Mouse (Mus musculus) limb, embryonic 14.5 days (tissue): ENCODE measurements around the gene Gm5269. TPM values are rescaled to one million over a fixed set of nuclear protein-coding genes. Genes with fewer than 3 reads are reported as not detected.
A peak's percentile ranks its signal among the peaks of the same experiment; 100 is the strongest.

Experiments
- ATAC-seq: fragments of 200-750 bp; cut with Nextera tagmentation; 2 replicates; pipeline ENCODE4 v1.8.0; 2017; ENCODE audit warnings: low read depth, moderate number of reproducible peaks, moderate TSS enrichment; ENCODE audit not compliant: low FRiP score
- DNase-seq: peaks from one replicate; pipeline ENCODE4 v3.0.0-alpha.2; 2015; ENCODE audit warnings: low spot score
- H3K27ac ChIP-seq: fragments of 300-500 bp; sonication (generic); replicated peaks from 2 replicates; pipeline ENCODE4 v1.5.1; 2014; ENCODE audit warnings: low read depth, mild to moderate bottlenecking, low read length, moderate library complexity, mixed read lengths
- H3K27me3 ChIP-seq: fragments of 300-500 bp; sonication (generic); 2 replicates; pipeline ENCODE4 v1.6.1; 2014; ENCODE audit warnings: low read length, mixed read lengths; ENCODE audit not compliant: control insufficient read depth, insufficient read depth
- H3K36me3 ChIP-seq: fragments of 300-500 bp; sonication (generic); 2 replicates; pipeline ENCODE4 v1.6.1; 2014; ENCODE audit warnings: mild to moderate bottlenecking, low read length, moderate library complexity, mixed read lengths; ENCODE audit not compliant: control insufficient read depth, insufficient read depth
- H3K4me1 ChIP-seq: fragments of 300-500 bp; sonication (generic); 2 replicates; pipeline ENCODE4 v1.6.1; 2014; ENCODE audit warnings: antibody characterized with exemption, low read length, mixed read lengths; ENCODE audit not compliant: control insufficient read depth, insufficient read depth
- H3K4me2 ChIP-seq: fragments of 300-500 bp; sonication (generic); replicated peaks from 2 replicates; pipeline ENCODE4 v1.6.1; 2014; ENCODE audit warnings: low read depth, mild to moderate bottlenecking, low read length, moderate library complexity; ENCODE audit not compliant: severe bottlenecking
- H3K4me3 ChIP-seq: fragments of 300-500 bp; sonication (generic); replicated peaks from 2 replicates; pipeline ENCODE4 v1.5.1; 2014; ENCODE audit warnings: low read length
- H3K9ac ChIP-seq: fragments of 300-500 bp; sonication (generic); 2 replicates; pipeline ENCODE4 v1.6.1; 2014; ENCODE audit warnings: mild to moderate bottlenecking, low read depth, low read length, moderate library complexity; ENCODE audit not compliant: severe bottlenecking
- H3K9me3 ChIP-seq: fragments of 300-500 bp; sonication (generic); 2 replicates; pipeline ENCODE4 v1.6.1; 2016; ENCODE audit warnings: low read length; ENCODE audit not compliant: control insufficient read depth
- POLR2A ChIP-seq: fragments of 200-500 bp; IDR thresholded peaks from 2 replicates; pipeline ENCODE4 v1.8.0; 2012; ENCODE audit warnings: inconsistent platforms, mild to moderate bottlenecking, moderate library complexity, borderline replicate concordance; ENCODE audit not compliant: insufficient read depth, insufficient read length; ENCODE audit errors: extremely low read depth
- WGBS: fragments of 180-500 bp; shearing (Covaris S2); extraction: QIAGEN DNeasy Blood & Tissue Kit; methylation state at CpG from one replicate; pipeline ENCODE4 v1.1.7; 2014; 5-methylcytosine and 5-hydroxymethylcytosine counted together
- polyA plus RNA-seq, 2 experiments: library from polyadenylated mRNA; depleted of rRNA in 1 of 2; stranded (reverse) in 1 of 2; unstranded in 1 of 2; fragments of >200 nt; fragmentation: Nextera tagmentation in 1 of 2; extraction: Ambion mirVana in 1 of 2; gene quantifications; 2 replicates each; pipeline versions ENCODE4 v1.2.1 to v1.2.3; 2012 to 2014

Gene Gm5269
- polyA plus RNA-seq, 2 experiments: not detected

DNA sequence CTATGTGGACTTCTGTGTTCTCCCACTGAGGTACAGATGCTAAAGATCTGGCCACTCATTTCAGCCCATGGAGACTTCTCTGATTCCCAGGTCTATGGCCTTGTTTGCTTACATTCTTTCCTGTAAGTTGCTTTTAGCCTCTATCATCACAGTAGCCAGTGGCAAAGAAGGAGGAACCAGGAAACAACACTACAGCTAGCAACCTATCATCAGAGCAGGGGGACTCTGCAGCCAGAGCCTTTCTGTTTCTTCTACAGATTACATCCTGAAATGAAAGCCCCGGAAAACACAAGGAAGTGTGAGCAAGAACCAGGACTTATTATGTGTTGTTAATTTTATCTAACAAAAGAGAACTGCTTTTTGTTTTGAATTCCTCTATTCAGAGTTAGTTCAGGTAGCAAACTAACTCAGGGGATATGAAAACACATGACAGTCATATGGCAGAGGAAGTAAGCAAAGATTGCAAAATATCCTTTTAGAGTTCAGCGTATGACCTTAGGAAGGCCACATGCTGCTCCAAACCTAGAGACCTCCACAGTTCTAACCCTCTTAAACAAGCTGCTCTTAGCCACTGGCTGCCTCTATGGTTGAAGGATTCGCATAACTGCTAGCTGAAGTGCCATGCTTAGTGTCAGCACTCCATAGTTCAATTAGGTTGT is 21.5 kb downstream of the Gm5269 start:
- TF ChIP-seq POLR2A: no peak
- Histone ChIP-seq H3K27me3 (no peaks in the 10 kb centered on the region), H3K4me2 (no peak overlapping the region), H3K9me3 (no peaks in the 10 kb centered on the region), H3K4me3 (no peak overlapping the region), H3K4me1 (peaks cover 15% of the 10 kb centered on the region; the same call in 1 of the 2 replicates), H3K9ac (no peak overlapping the region), H3K36me3 (no peaks in the 10 kb centered on the region), H3K27ac (no peak overlapping the region)
- 69% methylated on average over 3 of the region's 3 CpGs for WGBS
- DNase-seq (no peak), ATAC-seq (no peak)

DNA sequence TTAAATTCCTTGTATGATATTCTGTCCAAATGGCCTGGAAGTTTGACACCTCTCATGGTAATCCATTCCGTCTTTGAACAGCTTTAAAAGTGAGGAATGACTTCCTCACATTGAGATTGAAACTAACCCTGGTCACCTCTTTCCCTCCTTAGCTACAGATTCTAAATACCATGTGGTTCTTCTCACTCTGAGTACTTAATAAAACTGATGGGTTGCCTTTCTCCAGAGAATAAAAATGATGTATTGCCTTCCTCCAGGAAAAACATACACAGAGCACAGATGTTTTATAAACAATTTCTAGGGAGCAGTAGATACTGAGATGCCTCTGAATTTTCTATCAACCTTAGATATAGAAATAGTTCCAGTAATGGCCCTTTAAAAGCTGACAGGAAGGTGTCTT is 22.0 kb downstream of the Gm5269 start:
- Histone ChIP-seq H3K27me3 (no peaks in the 10 kb centered on the region), H3K9me3 (no peaks in the 10 kb centered on the region), H3K36me3 (no peaks in the 10 kb centered on the region), H3K4me1 (peaks cover 15% of the 10 kb centered on the region; the same call in 1 of the 2 replicates), H3K4me2 (no peak overlapping the region), H3K27ac (no peak overlapping the region), H3K4me3 (no peak overlapping the region), H3K9ac (no peak overlapping the region)
- no peak for TF ChIP-seq POLR2A
- ATAC-seq (no peak), DNase-seq (no peak)
- WGBS: 57% methylated on average over 1 of the region's 1 CpGs

DNA sequence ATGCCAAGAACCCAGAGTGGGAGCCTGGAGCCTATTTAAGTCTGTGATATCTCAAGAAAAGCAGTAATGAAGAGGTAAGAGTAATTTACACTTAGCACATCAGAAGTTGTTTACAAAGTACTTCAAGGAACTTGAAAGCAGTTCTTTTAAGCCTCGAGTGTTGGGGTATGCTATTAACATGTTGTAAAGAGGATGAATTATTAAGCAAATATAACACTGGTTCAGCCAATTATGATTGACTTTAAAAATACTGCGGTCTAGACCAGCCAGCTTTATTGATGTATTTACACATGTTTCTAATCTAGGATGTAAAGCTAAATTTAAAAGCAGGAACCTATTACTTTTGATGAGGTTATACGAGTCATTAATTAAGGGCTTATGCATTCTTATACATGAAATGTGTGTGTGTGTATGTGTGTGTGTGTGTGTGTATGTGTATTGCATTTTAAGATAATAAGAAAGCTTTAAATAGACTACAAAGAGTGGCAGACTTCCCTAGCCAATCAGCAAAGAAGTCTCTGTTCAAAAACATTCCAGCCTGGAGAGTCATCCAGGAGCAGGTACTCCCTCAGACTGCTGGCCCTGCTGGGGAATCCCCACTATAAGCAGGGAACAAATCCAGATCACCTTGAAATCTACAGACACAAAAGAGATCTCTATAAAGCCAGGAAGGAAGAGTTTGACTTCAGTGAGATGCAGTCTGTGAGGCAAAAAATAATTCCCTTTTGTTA is 23.6 kb downstream of the Gm5269 start:
- Histone ChIP-seq H3K36me3 (no peaks in the 10 kb centered on the region), H3K4me2 (no peak overlapping the region), H3K4me1 (peaks cover 15% of the 10 kb centered on the region; the same call in 1 of the 2 replicates), H3K9ac (no peak overlapping the region), H3K27ac (no peak overlapping the region), H3K9me3 (no peaks in the 10 kb centered on the region), H3K4me3 (no peak overlapping the region), H3K27me3 (no peaks in the 10 kb centered on the region)
- no peak for TF ChIP-seq POLR2A
- peak; percentile 47 for DNase-seq
- ATAC-seq: peak; percentile 21; the same call in 1 of the 2 replicates
- 14% methylated on average over 3 of the region's 3 CpGs for WGBS

DNA sequence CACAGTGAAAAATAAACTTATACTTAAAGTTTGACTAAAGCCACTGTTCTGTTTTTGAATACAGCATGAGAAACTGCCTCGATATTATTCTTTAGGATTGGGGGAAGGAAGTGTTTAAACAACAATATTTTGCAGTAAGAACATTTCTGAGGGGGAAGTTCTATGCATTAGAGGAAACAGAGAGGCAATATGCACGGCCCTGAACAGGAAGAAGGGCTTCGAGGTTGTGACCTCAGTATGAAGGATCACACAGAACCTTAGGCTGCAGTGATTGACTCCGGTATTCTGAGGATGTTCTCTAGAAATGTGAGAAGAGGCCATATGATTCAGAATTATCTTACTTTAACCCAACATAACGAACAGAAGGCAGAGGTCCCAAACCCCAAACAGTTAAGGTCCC is 24.3 kb downstream of the Gm5269 start:
- TF ChIP-seq POLR2A: no peak
- 32% methylated on average over 5 of the region's 5 CpGs for WGBS
- no peak overlapping the region for H3K27ac ChIP-seq

DNA sequence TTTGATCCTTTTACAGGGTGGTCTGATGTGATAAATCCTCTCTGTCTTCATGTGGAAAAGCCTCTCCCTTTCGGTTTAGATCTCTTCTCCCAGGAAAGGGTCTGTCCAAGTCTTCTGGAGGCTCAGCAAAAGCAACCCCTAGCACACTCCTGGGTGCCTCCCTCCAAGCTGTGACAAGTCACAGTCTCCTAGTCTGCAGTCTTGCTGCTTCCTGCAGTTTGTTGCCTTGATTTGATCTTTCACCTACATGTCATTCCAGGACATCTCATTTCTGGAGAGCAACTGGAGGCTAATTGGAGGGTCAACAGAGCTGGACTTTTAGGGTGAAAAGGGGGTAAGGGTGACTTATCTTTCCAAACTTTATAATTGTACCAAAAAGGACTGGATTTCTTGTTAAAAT is 24.8 kb downstream of the Gm5269 start:
- peaks cover 15% of the 10 kb centered on the region; the same call in 1 of the 2 replicates for H3K4me1 ChIP-seq
- H3K27me3 ChIP-seq: no peaks in the 10 kb centered on the region
- H3K9me3 ChIP-seq: no peaks in the 10 kb centered on the region
- 24% methylated on average over 1 of the region's 1 CpGs for WGBS
- H3K27ac ChIP-seq: peak overlapping the region; percentile 65
- no peak overlapping the region for H3K9ac ChIP-seq
- no peak for TF ChIP-seq POLR2A
- DNase-seq (no peak), ATAC-seq (no peak)
- H3K4me3 ChIP-seq: no peak overlapping the region
- H3K36me3 ChIP-seq: no peaks in the 10 kb centered on the region
- no peak overlapping the region for H3K4me2 ChIP-seq

More for the DNA sequence above, 24.3 kb downstream of the Gm5269 start:
- Histone ChIP-seq H3K36me3 (no peaks in the 10 kb centered on the region), H3K4me3 (no peak overlapping the region), H3K4me1 (peaks cover 15% of the 10 kb centered on the region; the same call in 1 of the 2 replicates), H3K27me3 (no peaks in the 10 kb centered on the region), H3K9me3 (no peaks in the 10 kb centered on the region), H3K9ac (no peak overlapping the region), H3K4me2 (no peak overlapping the region)
- no peak for DNase-seq
- no peak for ATAC-seq
